Mouse (Mus musculus): ENCODE measurements around the gene Polr1c. TPM values are rescaled to one million over a fixed set of nuclear protein-coding genes. Genes with fewer than 3 reads are reported as not detected.

Polr1c gene
- total and polyA plus RNA-seq, 3 experiments: 45.2 to 104 (median 91.3) TPM

DNA sequence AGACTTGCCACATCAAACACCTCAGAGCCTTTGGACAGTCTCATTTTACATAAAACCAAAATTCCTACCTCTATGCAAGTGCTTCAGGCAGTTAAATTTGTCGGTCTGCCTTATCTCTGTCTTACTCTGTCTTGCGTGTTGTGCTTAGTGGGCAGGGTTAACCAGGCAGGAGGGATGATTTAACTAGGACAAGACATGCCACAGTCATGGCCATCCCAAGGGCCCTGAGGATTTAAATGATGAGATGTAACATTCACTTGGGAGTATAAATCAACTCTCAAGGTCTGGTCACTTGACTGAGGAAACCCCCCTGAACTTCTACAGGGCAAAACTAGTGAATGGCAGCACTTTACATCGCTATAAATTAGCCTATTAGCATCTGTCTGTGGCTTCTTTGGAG lies 26.3 kb downstream of the Polr1c start:
- peak; percentile 71 for DNase-seq

DNA sequence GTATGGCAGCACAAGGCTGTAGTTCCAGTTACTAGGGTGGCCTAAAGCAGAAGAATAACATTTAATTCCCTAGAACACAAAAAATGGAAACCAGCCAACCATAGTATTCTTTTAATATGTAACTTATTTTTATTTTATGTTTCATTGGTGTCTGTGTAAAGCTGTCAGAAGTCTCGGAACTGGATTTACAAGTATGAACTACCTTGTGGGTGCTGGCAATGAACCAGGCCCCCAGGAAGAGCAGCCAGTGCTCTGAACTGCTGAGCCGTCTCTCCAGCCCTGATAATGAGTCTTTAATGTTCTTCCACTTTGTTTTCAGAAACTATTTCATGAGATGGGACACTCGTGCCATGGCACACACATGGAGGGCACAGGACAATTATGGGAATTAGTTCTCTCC lies 37.3 kb downstream of the Polr1c start:
- no peak for DNase-seq

DNA sequence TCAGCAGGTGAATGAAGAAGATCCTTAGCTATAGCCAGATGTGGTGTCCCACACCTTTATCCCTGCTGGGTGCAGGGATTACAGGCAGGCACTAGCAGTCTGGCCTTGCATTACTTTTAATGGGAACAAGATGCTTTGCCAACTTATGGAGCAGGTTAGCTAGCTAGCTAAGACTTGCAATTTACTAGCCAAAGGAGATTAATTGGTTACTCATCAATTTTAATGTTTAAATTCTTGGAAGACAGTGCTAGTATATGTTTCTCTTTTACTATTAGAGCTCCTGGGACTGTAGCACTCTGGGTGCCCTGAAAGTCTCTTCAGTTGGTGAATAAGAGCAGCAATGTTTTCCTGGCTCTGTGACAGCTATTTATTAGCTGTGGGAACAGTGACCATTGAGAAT lies 41.2 kb downstream of the Polr1c start:
- no peak for DNase-seq

DNA sequence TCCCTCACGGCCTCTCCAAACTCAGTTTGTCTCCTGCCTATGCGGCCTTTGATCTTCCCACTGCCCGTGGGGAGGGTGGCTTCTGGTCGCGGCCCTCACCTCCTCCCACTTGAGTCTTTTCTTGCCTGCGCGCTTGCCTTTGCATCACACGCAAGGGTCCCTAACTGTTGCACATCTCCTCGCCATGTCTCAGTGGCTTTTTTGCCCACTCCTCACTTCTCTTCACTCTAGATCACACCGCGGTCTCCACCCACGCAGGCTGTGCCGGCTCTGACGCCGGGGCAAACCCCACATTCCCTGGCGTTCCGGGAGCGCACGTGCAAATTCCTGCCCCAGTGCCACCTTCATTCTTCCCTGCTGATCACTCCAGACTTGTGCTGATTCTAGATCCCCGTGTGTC lies 44.8 kb downstream of the Polr1c start:
- no peak for DNase-seq

DNA sequence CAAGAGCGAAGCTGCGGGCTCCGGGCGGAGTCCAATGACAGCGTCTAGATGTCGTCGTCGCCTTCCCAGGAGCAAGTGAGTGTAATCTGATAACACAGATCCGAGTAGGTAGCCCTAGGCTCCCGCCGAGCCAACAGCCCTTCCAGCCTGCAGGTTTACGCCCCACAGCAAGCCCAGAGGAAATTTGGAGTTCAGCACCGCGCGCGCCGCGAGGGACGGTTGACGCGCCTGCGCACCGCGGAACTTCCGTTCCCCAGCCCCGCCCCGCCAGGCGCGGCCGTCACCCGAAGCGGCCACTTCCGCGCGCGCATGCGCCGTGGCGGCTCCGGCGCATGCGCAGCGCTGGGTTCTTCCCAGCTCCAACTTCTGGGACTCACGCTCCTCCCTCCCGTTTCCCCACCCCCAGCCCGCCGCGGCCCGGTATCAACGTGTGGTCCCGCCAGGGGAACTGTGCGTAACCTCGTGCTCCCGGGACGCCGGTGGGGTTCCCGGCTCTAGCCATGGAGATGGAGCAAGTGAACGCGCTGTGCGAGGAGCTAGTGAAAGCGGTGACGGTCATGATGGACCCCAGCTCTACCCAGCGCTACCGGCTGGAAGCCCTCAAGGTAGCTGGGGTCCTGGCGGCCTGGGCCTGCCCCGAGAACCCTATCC lies 45.3 kb downstream of the Polr1c start, which contains the start of the genes Polh and Xpo5:
TSS of gene Polh (minus strand) at position 225 of the 651 bp plus-strand sequence.
TSS of gene Xpo5 (plus strand) at position 362 of the 651 bp plus-strand sequence.
- peak; percentile 96 for DNase-seq

DNA sequence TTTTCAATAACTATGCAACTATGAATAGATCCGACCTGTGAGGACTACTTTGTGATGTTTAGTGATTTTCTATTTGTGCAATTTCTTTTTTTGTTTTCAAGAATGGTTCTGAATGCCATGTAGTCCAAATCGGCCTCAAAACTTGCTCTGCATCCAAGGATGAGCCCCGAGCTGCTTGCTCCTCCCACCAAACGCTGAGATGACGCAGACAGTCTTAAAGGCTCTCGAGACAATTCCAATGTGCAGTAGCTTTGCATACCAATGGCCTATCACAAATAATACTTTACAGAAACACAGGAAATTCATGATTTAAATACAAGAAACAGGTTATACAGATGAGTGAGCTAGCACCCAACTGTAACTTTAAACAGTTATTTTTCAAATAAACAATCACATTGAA lies 46.7 kb downstream of the Polr1c start:
- peak; percentile 54 for DNase-seq

Small RNAs within 50 kb of the gene (microRNA-seq; reads per million reads assigned to microRNA genes)
- 0 reads per million in 2 experiments for gene Mir693

Other genes starting within 250 kb of the Polr1c start
- 100 to 1,000 TPM; 395 to 486 TPM for gene Vegfa, start 215.7 kb downstream of the Polr1c start, total RNA-seq (2021)
- gene Vegfa, start 215.7 kb downstream of the Polr1c start, polyA plus RNA-seq (2012; rRNA removed): 751 and 799 TPM in 2 replicates
- 100 to 1,000 TPM; 108 to 117 TPM for gene Mrps18a, start 137.1 kb downstream of the Polr1c start, total RNA-seq (2021)
- gene Mrps18a, start 137.1 kb downstream of the Polr1c start, polyA plus RNA-seq (2012; rRNA removed): 23.7 and 29.6 TPM in 2 replicates
- gene Rsph9, start 103.8 kb downstream of the Polr1c start, total RNA-seq (2021): 10 to 100 TPM in 1 of 2 experiments, 1 to 10 TPM in 1; 4.6 to 13.0 TPM
- gene Rsph9, start 103.8 kb downstream of the Polr1c start, polyA plus RNA-seq (2012; rRNA removed): 14.9 and 15.4 TPM in 2 replicates
- gene Mad2l1bp, start 94.5 kb downstream of the Polr1c start, total RNA-seq (2021): 10 to 100 TPM; 14.2 to 15.5 TPM
- gene Mad2l1bp, start 94.5 kb downstream of the Polr1c start, polyA plus RNA-seq (2012; rRNA removed): 7.9 and 8.3 TPM in 2 replicates
- 10 to 100 TPM; 58.4 to 69.9 TPM for gene Gtpbp2, start 87.0 kb downstream of the Polr1c start, total RNA-seq (2021)
- 92.0 and 96.8 TPM in 2 replicates for gene Gtpbp2, start 87.0 kb downstream of the Polr1c start, polyA plus RNA-seq (2012; rRNA removed)
- 10 to 100 TPM; 31.9 to 44.7 TPM for gene Polh, start 45.4 kb downstream of the Polr1c start, total RNA-seq (2021)
- 6.8 and 9.2 TPM in 2 replicates for gene Polh, start 45.4 kb downstream of the Polr1c start, polyA plus RNA-seq (2012; rRNA removed)
- 10 to 100 TPM; 65.0 to 81.2 TPM for gene Xpo5, start 45.3 kb downstream of the Polr1c start, total RNA-seq (2021)
- gene Xpo5, start 45.3 kb downstream of the Polr1c start, polyA plus RNA-seq (2012; rRNA removed): 25.6 and 29.3 TPM in 2 replicates
- gene Yipf3, start within 50 bp of the Polr1c start, total RNA-seq (2021): 100 to 1,000 TPM; 157 to 198 TPM
- 387 and 511 TPM in 2 replicates for gene Yipf3, start within 50 bp of the Polr1c start, polyA plus RNA-seq (2012; rRNA removed)
- 1 to 10 TPM; 4.1 to 5.6 TPM for gene Lrrc73, start 5.5 kb upstream of the Polr1c start, total RNA-seq (2021)
- gene Lrrc73, start 5.5 kb upstream of the Polr1c start, polyA plus RNA-seq (2012; rRNA removed): 13.8 and 15.5 TPM in 2 replicates
- gene Tjap1, start 35.0 kb upstream of the Polr1c start, total RNA-seq (2021): 10 to 100 TPM; 44.8 to 51.4 TPM
- 85.3 and 98.6 TPM in 2 replicates for gene Tjap1, start 35.0 kb upstream of the Polr1c start, polyA plus RNA-seq (2012; rRNA removed)
- gene Dlk2, start 49.4 kb upstream of the Polr1c start, total RNA-seq (2021): under 1 TPM in 1 of 2 experiments, not detected in 1; 0.29 TPM
- 0.22 and 0.62 TPM in 2 replicates for gene Dlk2, start 49.4 kb upstream of the Polr1c start, polyA plus RNA-seq (2012; rRNA removed)
- 1 to 10 TPM; 7.3 to 7.4 TPM for gene Abcc10, start 80.3 kb upstream of the Polr1c start, total RNA-seq (2021)
- 35.4 and 36.4 TPM in 2 replicates for gene Abcc10, start 80.3 kb upstream of the Polr1c start, polyA plus RNA-seq (2012; rRNA removed)
- 10 to 100 TPM; 22.0 to 28.5 TPM for gene Zfp318, start 135.7 kb upstream of the Polr1c start, total RNA-seq (2021)
- 9.3 TPM in 2 replicates for gene Zfp318, start 135.7 kb upstream of the Polr1c start, polyA plus RNA-seq (2012; rRNA removed)
- gene Crip3, start 180.9 kb upstream of the Polr1c start, total RNA-seq (2021): under 1 TPM; 0.38 to 0.69 TPM
- gene Crip3, start 180.9 kb upstream of the Polr1c start, polyA plus RNA-seq (2012; rRNA removed): 0.82 and 1.4 TPM in 2 replicates
- under 1 TPM in 1 of 2 experiments, not detected in 1; 0.37 TPM for gene Slc22a7, start 190.4 kb upstream of the Polr1c start, total RNA-seq (2021)
- gene Slc22a7, start 190.4 kb upstream of the Polr1c start, polyA plus RNA-seq (2012; rRNA removed): 0.06 TPM in 1 of 2 replicates, not detected in the other
- gene Ttbk1, start 239.6 kb upstream of the Polr1c start, total RNA-seq (2021): under 1 TPM; 0.52 to 0.69 TPM
- gene Ttbk1, start 239.6 kb upstream of the Polr1c start, polyA plus RNA-seq (2012; rRNA removed): 0.53 and 0.70 TPM in 2 replicates
- gene Dnph1, start 248.7 kb upstream of the Polr1c start, total RNA-seq (2021): 1 to 10 TPM; 3.7 to 6.1 TPM
- 3.6 and 3.7 TPM in 2 replicates for gene Dnph1, start 248.7 kb upstream of the Polr1c start, polyA plus RNA-seq (2012; rRNA removed)